Mouse (Mus musculus) frontal cortex, adult 2 months (tissue): Measurements from ENCODE around the gene Ptprk. TPM values are rescaled to one million over a fixed set of nuclear protein-coding genes. Genes with fewer than 3 reads are reported as not detected.

Experiments
- DNase-seq, 2 experiments: peaks; one replicate each; pipeline ENCODE4 v3.0.0; 2022; ENCODE audit warnings: low spot score in 1 of 2; ENCODE audit errors: extremely low spot score in 1 of 2
- polyA plus RNA-seq: library from polyadenylated mRNA; depleted of rRNA; stranded (reverse); fragments of >200 nt; gene quantifications from 2 replicates; pipeline ENCODE4 v1.2.3, GENCODE M21; 2012

The Ptprk gene
- polyA plus RNA-seq, 1 experiment = 52.1 TPM

DNA sequence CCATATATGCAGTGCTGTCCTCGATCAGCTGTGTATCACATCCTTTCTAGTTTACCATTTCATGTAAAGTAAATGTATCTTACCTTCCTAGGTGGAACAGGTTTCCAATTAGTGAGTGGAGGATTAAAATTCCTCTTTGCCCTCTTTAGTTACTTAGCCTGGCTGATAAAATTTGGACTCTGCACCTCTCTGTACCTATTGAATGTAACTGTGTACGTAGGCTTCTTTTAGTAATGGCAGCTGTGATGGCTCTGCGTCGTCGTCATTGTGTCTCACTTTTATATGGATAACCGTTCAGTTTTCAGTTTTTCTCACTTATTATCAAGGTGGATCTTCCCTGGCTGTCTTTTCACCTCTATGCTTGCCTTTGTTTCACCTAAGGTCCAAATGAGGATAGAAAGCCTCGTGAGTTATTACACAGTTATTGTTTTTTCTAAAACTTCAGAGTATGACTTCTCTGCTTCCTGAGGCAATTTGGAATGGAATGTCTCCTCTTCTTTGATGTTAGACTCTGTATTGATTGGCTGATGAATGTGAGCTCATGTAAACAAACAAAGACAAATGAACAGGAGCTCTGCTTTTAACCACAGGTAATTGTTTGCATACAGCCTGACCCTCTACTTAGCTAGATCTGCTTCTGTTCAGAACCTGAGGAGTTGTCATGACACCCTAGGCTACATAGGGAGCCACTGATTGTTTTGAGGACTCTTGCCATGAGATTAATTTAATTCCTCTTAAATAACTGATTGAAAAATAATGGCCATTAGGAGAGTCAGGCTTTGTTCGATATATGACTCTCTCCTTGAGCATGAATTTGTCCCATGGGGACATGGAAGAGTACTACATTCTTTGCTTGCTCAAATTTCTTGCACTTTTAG lies 197.3 kb downstream of the Ptprk start:
- DNase-seq = no peak

DNA sequence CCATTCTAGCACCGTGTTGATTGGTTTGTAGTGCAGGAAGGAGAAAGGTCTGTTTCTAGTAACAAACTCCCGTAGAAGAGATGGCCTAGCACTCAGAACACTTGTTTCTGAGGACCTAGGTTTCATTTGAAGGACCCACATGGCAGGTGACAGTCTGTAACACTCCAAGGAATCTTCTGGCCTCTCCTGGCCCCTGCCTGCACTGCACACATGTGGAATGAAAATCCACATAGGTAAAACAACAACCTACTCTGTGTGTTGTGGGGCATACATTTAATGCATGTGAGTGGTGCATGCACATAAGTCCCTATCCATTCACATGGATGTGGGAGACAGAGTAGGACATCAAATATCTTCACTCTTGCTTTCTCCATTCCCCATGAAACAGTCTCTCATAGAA lies 204.1 kb downstream of the Ptprk start:
- no peak for DNase-seq

DNA sequence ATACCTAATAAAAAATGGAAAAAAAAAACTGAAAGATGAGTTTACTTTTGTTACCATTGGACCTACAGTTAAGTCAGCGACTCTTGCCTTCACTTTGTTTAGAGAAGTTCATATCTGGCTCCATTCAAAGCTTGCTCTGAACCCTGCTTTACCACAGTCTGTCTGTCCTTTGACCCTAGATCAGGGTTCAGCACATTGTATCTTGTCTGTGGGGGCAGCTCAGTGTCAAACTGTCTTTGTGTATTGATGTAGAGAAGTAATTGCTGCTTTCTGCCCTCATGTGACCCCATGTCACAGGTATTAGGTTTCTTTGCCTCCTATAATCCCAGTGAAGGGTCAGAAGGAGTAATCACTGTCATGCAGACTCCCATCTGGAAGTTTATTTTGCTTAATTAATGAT lies 222.9 kb downstream of the Ptprk start:
- no peak for DNase-seq

DNA sequence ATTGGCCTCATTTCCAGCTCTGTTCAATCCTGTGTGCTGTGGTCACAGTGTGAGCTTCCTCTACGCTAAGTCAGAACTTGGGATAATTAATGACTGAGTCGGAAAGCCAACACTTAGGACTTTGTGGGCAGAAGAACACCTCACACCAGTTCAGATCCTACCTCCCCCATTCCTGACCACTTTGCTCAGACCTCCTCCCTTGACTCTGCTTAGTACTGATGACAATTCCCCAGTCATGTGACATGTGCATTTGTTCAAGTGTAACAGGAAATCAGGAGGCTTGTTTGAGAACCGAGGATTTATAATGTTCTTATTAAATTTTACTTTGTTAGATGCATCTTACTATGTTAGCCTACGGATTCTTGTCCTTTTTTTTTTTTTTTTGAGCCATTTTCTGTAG lies 224.6 kb downstream of the Ptprk start:
- DNase-seq = no peak

DNA sequence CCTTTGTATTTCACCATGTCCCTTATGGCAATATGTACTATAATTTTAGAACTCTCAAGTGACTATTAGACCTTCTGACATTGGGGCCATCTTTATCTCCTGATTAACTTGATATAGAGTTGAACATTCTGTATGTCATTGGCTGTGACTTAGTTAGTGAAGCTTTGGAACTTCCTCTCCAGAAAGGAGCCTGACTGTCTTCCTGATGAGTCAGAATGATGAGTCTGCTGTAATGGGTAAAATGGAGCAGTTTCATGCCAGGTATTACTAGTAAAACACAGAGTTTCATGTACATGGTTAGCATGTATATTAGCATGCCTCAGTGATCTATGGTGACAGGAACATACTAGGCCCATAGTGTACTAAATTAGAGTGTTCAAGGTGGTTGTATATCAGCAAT lies 229.2 kb downstream of the Ptprk start:
- no peak for DNase-seq

DNA sequence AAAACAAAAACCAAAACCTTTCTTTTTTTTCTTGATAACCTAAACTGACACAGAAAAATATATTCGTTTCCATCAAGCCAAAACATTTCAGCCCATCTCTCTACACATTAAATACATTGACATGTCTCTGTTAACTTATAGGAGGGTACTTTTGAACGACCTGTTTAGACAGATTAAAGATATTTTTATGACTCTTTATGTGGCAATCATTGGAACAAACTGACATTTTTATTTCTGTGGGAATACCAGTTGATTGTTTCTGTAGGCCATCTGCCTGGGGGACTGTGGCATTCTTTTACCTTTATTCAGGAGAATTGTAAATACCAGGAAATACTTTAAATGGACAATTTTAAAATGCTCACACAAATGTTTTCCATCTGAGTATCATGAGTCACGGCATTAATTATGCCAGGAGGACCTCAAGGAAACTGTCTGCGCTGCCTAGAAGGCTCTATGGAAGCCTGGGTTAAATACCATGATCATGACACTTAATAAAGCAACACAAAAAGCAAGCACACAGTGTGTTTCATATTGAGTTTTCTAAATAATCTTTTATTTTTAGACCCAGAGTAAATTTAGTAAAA lies 229.8 kb downstream of the Ptprk start:
- no peak for DNase-seq

DNA sequence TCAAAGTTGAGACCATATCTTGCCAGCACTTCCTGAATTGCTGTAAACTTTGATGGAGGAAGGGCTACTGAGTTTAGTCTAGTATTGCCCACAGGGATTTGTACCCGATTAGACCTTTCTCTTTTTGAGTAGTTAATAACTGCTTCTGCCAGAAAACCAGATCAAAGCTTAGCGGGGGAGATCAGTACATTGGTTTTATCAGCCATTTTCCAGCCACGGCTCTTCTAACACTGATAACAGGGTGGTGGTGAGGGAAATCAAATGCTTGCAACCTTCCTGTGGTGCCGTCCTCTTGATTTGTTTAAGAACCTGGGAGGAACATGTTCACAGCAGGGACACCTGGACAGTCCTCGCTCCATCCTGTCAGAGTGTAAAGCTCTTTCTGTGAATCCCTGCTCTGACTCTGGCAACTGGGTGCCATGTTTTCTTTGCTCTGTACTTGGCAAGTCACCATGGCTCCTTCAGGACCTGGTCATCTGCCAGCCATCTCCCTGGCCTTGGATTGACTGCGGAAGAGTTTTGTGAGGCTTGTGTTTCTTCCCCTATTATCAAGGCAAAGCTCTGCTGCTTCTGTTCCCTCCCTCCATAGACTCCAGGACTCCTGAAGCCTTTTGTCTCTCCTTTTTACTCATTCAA lies 231.9 kb downstream of the Ptprk start:
- no peak for DNase-seq

DNA sequence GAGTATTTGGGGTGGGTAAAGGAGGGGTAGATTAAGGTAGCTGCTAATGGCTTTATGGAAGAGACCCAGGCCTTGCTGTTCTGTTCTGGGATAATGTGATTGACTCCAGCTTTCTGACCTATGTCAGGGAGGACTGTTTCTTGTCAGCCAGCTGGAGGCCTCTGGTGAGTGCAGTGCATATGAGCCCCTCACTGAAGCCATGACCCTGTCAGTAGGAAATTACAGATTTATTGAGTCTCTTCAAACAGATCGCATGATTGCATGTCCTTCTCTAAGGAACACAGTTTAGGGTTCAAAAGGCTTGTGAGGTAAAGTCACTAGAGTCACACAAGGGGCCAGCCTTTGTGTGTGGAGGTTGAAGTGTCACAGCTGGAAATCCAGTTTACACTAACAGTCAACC lies 236.7 kb downstream of the Ptprk start:
- no peak for DNase-seq

DNA sequence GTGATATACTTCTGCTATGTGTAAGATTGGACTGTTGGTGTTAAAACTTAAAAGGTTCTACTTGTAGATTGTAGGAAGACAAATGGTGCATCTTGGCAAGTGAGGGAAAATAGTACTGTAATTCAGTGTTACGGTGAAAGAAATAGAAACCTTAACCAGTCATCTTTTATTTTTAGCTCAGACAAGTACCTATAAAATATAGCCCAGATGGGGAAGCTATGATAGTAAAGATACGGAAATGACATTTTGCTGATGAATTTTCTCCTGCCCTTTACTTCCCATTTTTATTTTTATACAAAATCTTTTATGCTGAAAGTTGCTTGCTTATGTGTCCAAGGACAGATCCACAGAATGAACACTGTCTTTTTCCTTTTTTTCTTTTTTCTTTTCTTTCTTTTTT lies 248.4 kb downstream of the Ptprk start:
- peak in 1 of 2 experiments; percentile 12 for DNase-seq

DNA sequence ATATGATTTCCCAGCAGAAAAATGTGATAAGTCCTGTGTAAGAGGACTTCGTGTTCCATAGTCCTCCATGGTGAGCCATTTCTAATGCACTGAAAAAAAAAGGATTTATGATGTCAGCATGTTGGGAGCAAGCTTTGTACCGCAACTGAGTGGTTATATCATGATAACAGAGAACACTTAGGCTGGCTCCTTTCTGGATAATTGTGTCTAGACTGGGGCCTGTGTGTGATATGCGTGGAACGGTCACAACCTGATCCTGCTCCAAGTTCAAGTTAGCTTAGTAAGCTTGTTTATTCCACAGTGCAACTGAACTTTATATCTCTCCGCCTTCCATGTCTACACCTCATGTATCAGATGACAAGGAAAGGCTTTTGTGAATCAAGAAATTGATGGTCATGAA lies 260.6 kb downstream of the Ptprk start:
- DNase-seq = no peak

DNA sequence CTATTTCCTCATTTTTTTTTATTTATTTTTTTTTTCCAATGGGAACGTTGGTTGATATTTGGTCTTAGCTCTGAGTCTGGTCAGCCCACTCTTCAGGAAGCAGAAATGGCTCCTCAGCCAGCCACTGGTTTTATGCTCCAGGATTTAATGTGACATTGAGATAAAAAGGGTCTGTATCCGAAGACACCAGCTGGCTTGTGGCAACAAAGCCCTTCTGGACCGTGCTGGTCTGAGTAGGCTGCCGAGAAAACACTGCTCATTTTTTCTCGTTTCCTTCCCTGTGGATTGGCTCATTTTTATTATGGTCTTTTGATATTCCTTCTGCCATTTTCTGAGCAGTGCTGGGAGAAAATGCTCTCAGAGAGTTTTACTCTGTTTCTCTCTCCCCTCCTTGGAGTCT lies 263.9 kb downstream of the Ptprk start:
- DNase-seq = no peak

DNA sequence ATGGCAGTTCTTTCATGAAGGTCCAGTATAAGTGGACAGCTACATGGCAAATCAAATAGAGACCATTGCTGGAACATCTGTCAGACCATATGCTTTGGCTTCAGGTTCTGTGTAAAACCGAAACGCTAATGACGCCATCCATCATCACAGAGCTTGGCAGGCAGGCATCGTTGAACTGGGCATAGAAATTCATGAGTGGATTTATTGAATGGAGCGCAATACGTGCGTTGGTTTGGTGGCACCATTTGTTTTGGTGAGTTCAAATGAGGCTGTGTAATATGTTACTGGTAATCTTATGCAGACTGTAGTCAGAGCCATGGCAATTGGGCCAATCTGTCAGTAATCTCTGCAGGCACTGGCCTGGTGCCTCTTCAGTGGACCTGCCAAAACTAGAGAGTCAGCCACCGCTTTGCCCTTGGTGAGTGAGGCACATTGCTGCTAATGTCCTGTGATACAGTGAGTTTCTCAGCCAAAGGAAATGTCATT lies 270.6 kb downstream of the Ptprk start:
- DNase-seq = peak in 1 of 2 experiments; percentile 11

DNA sequence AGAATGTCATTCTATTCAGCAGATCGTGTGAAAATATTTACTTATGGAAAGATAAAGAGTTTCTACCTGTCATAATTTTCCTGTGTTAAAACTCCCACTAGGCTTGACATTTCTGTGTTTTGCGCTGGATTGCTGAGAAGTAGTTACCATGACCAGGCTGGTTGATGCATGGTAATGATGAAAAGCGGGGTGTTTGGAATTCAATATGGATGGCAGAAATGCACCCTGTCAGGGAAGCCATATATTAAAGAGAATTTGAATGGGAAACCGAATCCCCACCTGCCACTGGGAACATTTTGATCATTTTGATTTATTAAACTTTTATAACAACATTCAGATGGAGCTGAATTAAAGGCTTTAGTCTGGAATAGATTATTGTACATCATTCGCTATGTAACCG lies 290.7 kb downstream of the Ptprk start:
- no peak for DNase-seq

DNA sequence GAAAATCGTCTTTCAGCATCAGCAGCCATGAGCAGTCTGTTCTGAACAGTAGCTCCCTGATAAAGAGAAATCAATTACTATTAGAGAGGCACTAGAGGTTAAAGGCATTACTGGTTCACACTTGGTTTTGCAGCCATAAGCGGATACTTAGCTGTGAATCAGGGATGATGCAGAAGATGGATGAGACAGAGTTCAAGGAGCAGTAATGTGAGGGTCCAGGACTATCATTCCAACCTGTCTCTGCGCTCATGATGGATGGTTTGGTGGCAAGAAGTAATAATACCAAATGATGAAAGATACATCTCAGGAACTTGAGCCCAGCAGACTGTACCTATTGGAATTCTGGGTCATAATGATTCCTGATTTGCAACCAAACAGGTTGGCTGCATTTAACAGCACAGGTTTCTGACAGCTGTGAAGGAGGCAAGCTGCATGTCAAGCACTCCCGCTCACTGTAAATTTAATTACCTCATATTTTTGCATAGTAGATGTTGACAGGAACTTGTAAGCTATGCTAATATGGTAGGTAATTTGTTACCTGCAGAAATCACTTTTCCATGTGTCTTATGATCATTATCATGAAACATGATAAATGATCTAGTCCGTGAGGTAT lies 291.6 kb downstream of the Ptprk start:
- DNase-seq = no peak

DNA sequence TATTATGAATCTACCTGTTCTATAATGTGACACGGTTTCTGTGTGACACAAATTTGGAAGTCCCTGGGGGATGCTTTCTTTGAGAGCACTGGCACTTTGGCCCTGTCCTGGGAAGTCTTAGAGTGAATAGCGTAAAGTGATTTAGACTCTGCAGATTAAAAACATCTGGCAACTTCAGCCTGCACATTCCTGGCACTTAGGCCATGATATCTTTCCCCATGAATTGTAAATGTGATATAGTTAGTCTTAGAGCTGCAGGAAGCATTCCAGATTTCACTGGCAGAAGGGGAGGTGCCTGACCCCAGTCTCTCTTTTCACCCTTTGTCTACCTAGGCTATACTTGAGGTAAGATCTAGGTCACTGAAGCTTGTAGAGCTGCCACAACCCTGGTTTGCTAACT lies 295.2 kb downstream of the Ptprk start:
- no peak for DNase-seq

DNA sequence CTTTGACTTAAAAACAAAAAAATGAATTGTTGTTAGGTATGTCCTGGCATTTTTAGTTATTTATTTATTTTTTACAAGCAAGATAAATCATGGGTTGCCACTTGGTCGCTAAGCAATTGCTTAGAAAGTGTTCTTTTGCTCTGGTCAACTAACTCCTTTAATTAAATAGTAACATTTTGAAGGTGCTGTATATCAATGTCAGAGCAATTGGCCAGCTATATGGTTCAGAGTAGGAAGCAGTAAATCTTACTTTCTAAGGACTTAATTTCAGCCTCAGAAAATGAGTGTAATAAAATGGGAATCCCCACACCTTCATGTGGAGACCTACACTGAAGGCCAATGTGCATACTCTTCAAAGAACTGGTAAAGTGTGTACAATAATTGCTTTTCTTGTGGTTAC lies 300.3 kb downstream of the Ptprk start:
- no peak for DNase-seq

DNA sequence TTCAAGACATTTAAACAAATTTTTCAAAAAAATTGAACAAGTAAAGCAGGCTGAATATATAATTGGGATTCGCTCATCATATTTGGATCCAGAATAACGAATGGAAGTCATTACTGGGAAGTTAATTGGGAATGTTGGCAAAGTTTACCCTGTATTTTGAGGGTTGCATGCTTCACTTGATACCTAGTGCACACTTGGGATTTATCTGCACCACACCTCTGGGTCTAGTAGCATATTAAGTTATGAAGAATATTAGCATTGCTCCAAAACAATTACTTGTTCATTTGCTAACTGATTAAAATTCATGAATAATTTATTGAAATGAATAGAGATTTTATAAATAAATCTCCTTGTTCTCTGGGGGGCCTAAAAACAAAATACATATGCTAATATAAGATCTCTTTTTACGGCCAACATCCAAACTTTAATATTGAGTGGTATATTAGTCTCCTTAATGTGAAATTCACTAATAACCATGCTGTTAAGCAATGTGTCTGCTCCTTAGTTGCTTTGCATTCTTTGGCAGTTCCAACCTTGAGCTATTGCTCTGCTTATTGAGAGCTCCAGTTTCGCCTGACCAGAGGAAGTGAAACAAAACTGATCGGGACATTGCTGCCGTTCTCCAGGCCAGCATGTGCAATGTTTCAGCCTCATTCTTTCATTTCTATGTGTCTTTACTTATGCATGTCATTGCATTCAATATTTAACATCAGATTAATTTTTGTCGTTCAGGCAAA lies 305.3 kb downstream of the Ptprk start:
- DNase-seq = no peak

DNA sequence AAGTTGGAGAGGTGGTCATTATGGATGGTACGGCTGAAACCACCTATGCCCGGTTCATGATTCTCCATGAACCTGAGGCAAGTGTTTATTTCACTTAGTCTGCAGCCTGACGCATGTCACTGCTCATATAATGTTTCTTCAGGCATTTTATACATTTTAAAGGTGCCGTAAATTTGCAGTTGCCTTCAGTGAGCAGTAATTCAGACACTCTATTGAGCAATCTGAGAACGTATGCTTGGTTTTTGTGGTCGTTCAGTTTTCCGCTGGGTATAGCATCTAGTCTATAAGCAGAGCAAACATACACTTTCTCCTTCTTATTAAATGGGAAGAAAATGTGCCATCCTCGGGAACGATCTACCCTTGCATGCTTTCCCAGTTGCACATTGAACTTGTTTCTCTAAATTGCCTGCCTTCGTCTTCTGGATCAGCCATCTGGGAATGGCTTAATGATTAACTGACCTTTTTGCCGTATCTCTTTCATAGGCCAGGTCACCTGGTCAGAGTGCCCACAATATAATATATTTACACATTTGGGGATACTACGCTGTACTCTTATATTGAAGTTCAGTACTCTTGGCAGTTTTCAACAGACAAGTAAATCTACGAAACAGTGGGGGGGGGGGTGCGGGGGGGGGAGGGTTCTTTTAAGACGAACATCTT lies 313.1 kb downstream of the Ptprk start:
- no peak for DNase-seq

DNA sequence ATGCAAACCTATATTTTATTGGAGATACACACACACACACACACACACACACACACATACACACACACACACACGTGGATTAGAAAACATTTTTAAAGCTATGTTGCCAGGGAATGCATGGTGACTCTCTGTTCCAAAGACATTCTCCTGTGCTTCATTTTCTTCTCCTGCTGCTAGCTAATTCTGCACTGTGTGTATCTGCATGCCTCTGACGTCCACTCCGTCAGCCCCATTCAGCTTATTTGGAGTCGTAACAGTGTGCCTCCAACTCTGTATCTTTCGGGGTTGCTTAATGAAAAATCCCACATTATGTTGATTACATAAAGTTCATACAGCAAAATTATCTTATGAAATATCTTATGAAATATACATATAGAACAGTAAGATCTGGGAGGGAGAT lies 316.5 kb downstream of the Ptprk start:
- DNase-seq = no peak
